Mouse (Mus musculus): Measurements from ENCODE around the gene Eif5. TPM values are rescaled to one million over a fixed set of nuclear protein-coding genes. Genes with fewer than 3 reads are reported as not detected.

Gene Eif5
- polyA plus RNA-seq, 1 experiment, result 57.6 TPM

- Histone ChIP-seq H3K4me2 (ENCODE audit: low read depth) (no peak overlapping the region), H3K4me3 (no peak overlapping the region), H3K36me3 (ENCODE audit: control insufficient read depth, insufficient read depth) (no peaks in the 10 kb centered on the region), H3K27me3 (ENCODE audit: control insufficient read depth, insufficient read depth, insufficient read length) (no peaks in the 10 kb centered on the region), H3ac (ENCODE audit: control insufficient read depth, insufficient read length) (no peak overlapping the region), H3K79me2 (ENCODE audit: control insufficient read depth, insufficient read depth) (no peaks in the 10 kb centered on the region)
- TF ChIP-seq POLR2A (IDR thresholded peaks at IDR 0.05; ENCODE audit: insufficient read length, low read depth) (no peak), TCF12 (IDR thresholded peaks at IDR 0.05; ENCODE audit: insufficient read depth, poor library complexity, severe bottlenecking) (no peak), MAX (IDR thresholded peaks at IDR 0.05; ENCODE audit: low read depth) (no peak)
These were observed 25.3 kb downstream of the Eif5 start for GRCm38 (mm10) chr12:111563076-111563629.

GRCm38 (mm10) chr12:111565363-111565762 is 27.5 kb downstream of the Eif5 start:
- Histone ChIP-seq H3K36me3 (ENCODE audit: control insufficient read depth, insufficient read depth) (no peaks in the 10 kb centered on the region), H3K27me3 (ENCODE audit: control insufficient read depth, insufficient read depth, insufficient read length) (no peaks in the 10 kb centered on the region), H3K79me2 (ENCODE audit: control insufficient read depth, insufficient read depth) (no peaks in the 10 kb centered on the region), H3K4me2 (ENCODE audit: low read depth) (peak overlapping the region; percentile 18), H3ac (ENCODE audit: control insufficient read depth, insufficient read length) (no peak overlapping the region), H3K4me3 (no peak overlapping the region)
- TF ChIP-seq REST (IDR thresholded peaks at IDR 0.05; ENCODE audit: insufficient read depth, insufficient read length), result no peak
- no peak for TF ChIP-seq E2F4 (IDR thresholded peaks at IDR 0.05; ENCODE audit: insufficient read depth)
- no peak for TF ChIP-seq POLR2A (IDR thresholded peaks at IDR 0.05; ENCODE audit: insufficient read length, low read depth)
- no peak for TF ChIP-seq SRF (IDR thresholded peaks at IDR 0.05; ENCODE audit: control insufficient read depth, insufficient read length, low read depth)
- TF ChIP-seq MYOG (IDR thresholded peaks at IDR 0.05; ENCODE audit: control insufficient read depth in 1 of 3, insufficient read depth in 1 of 3, insufficient read length in 2 of 3, low read depth in 2 of 3), result no peak
- no peak for TF ChIP-seq POLR2AphosphoS2 (IDR thresholded peaks at IDR 0.05; ENCODE audit: insufficient read length, low read depth)
- no peak for TF ChIP-seq TCF12 (IDR thresholded peaks at IDR 0.05; ENCODE audit: insufficient read depth, poor library complexity, severe bottlenecking)
- no peak for TF ChIP-seq CEBPB (IDR thresholded peaks at IDR 0.05; ENCODE audit: insufficient read depth, poor library complexity, severe bottlenecking)
- no peak for TF ChIP-seq MYOD1 (IDR thresholded peaks at IDR 0.05; ENCODE audit: control insufficient read depth in 1 of 3, insufficient read length in 2 of 3, low read depth in 2 of 3)
- TF ChIP-seq MAX (IDR thresholded peaks at IDR 0.05; ENCODE audit: low read depth), result no peak
- TF ChIP-seq TCF3 (IDR thresholded peaks at IDR 0.05; ENCODE audit: insufficient read length, low read depth), result no peak

- no peak overlapping the region for H3K4me3 ChIP-seq
- no peak overlapping the region for H3ac ChIP-seq (ENCODE audit: control insufficient read depth, insufficient read length)
- no peaks in the 10 kb centered on the region for H3K36me3 ChIP-seq (ENCODE audit: control insufficient read depth, insufficient read depth)
- H3K4me2 ChIP-seq (ENCODE audit: low read depth), result peak overlapping the region; percentile 57
- no peak for TF ChIP-seq SRF (IDR thresholded peaks at IDR 0.05; ENCODE audit: control insufficient read depth, insufficient read length, low read depth)
- no peak for TF ChIP-seq E2F4 (IDR thresholded peaks at IDR 0.05; ENCODE audit: insufficient read depth)
- TF ChIP-seq MYOD1 (IDR thresholded peaks at IDR 0.05; ENCODE audit: control insufficient read depth in 1 of 3, insufficient read length in 2 of 3, low read depth in 2 of 3), result no peak
- no peaks in the 10 kb centered on the region for H3K27me3 ChIP-seq (ENCODE audit: control insufficient read depth, insufficient read depth, insufficient read length)
- H3K79me2 ChIP-seq (ENCODE audit: control insufficient read depth, insufficient read depth), result no peaks in the 10 kb centered on the region
These were observed 31.0 kb downstream of the Eif5 start for GRCm38 (mm10) chr12:111568836-111569235.

GRCm38 (mm10) chr12:111572406-111572805 is 34.6 kb downstream of the Eif5 start:
- H3K4me2 ChIP-seq (ENCODE audit: low read depth), result no peak overlapping the region
- no peak overlapping the region for H3K4me3 ChIP-seq
- H3K27me3 ChIP-seq (ENCODE audit: control insufficient read depth, insufficient read depth, insufficient read length), result no peaks in the 10 kb centered on the region
- no peak overlapping the region for H3ac ChIP-seq (ENCODE audit: control insufficient read depth, insufficient read length)
- H3K79me2 ChIP-seq (ENCODE audit: control insufficient read depth, insufficient read depth), result peaks cover 28% of the 10 kb centered on the region
- TF ChIP-seq E2F4 (IDR thresholded peaks at IDR 0.05; ENCODE audit: insufficient read depth) (no peak), TCF3 (IDR thresholded peaks at IDR 0.05; ENCODE audit: insufficient read length, low read depth) (no peak), MYOG (IDR thresholded peaks at IDR 0.05; ENCODE audit: control insufficient read depth in 1 of 3, insufficient read depth in 1 of 3, insufficient read length in 2 of 3, low read depth in 2 of 3) (no peak), REST (IDR thresholded peaks at IDR 0.05; ENCODE audit: insufficient read depth, insufficient read length) (no peak), TCF12 (IDR thresholded peaks at IDR 0.05; ENCODE audit: insufficient read depth, poor library complexity, severe bottlenecking) (no peak), POLR2A (IDR thresholded peaks at IDR 0.05; ENCODE audit: insufficient read length, low read depth) (no peak), USF1 (IDR thresholded peaks at IDR 0.05; ENCODE audit: low read depth) (no peak), CEBPB (IDR thresholded peaks at IDR 0.05; ENCODE audit: insufficient read depth, poor library complexity, severe bottlenecking) (no peak), MAX (IDR thresholded peaks at IDR 0.05; ENCODE audit: low read depth) (no peak), SRF (IDR thresholded peaks at IDR 0.05; ENCODE audit: control insufficient read depth, insufficient read length, low read depth) (no peak), POLR2AphosphoS2 (IDR thresholded peaks at IDR 0.05; ENCODE audit: insufficient read length, low read depth) (no peak)
- no peaks in the 10 kb centered on the region for H3K36me3 ChIP-seq (ENCODE audit: control insufficient read depth, insufficient read depth)

- H3K4me3 ChIP-seq, result peak overlapping the region; percentile 81
- no peak for TF ChIP-seq POLR2A (IDR thresholded peaks at IDR 0.05; ENCODE audit: insufficient read length, low read depth)
- no peak for TF ChIP-seq MYOG (IDR thresholded peaks at IDR 0.05; ENCODE audit: control insufficient read depth in 1 of 3, insufficient read depth in 1 of 3, insufficient read length in 2 of 3, low read depth in 2 of 3)
- TF ChIP-seq USF1 (IDR thresholded peaks at IDR 0.05; ENCODE audit: low read depth), result no peak
- no peak for TF ChIP-seq POLR2AphosphoS2 (IDR thresholded peaks at IDR 0.05; ENCODE audit: insufficient read length, low read depth)
- TF ChIP-seq MAX (IDR thresholded peaks at IDR 0.05; ENCODE audit: low read depth), result no peak
- TF ChIP-seq REST (IDR thresholded peaks at IDR 0.05; ENCODE audit: insufficient read depth, insufficient read length), result no peak
- TF ChIP-seq SRF (IDR thresholded peaks at IDR 0.05; ENCODE audit: control insufficient read depth, insufficient read length, low read depth), result no peak
- TF ChIP-seq TCF3 (IDR thresholded peaks at IDR 0.05; ENCODE audit: insufficient read length, low read depth), result no peak
- no peak for TF ChIP-seq CEBPB (IDR thresholded peaks at IDR 0.05; ENCODE audit: insufficient read depth, poor library complexity, severe bottlenecking)
- no peak for TF ChIP-seq E2F4 (IDR thresholded peaks at IDR 0.05; ENCODE audit: insufficient read depth)
- H3K27me3 ChIP-seq (ENCODE audit: control insufficient read depth, insufficient read depth, insufficient read length), result no peaks in the 10 kb centered on the region
- H3ac ChIP-seq (ENCODE audit: control insufficient read depth, insufficient read length), result no peak overlapping the region
- peak overlapping the region; percentile 100 for H3K4me2 ChIP-seq (ENCODE audit: low read depth)
- peaks cover 35% of the 10 kb centered on the region for H3K79me2 ChIP-seq (ENCODE audit: control insufficient read depth, insufficient read depth)
- no peaks in the 10 kb centered on the region for H3K36me3 ChIP-seq (ENCODE audit: control insufficient read depth, insufficient read depth)
These were observed 35.5 kb downstream of the Eif5 start for GRCm38 (mm10) chr12:111573315-111573714.
